Mouse (Mus musculus) intestine, postnatal 0 days (tissue): Measurements from ENCODE around the gene Atxn1. TPM values are rescaled to one million over a fixed set of nuclear protein-coding genes. Genes with fewer than 3 reads are reported as not detected.

Experiments used
- ATAC-seq: fragments of 200-750 bp; cut with Nextera tagmentation; 2 replicates; pipeline ENCODE4 v1.8.0; 2017; ENCODE audit warnings: mild to moderate bottlenecking, moderate TSS enrichment, moderate library complexity
- H3K27ac ChIP-seq: fragments of 300-500 bp; sonication (generic); 2 replicates; pipeline ENCODE4 v1.5.1; 2014; ENCODE audit warnings: mild to moderate bottlenecking, low read depth, low read length, moderate library complexity
- H3K27me3 ChIP-seq: fragments of 300-500 bp; sonication (generic); replicated peaks from 2 replicates; pipeline ENCODE4 v1.6.1; 2014; ENCODE audit warnings: low read length, mixed read lengths; ENCODE audit not compliant: control insufficient read depth, insufficient read depth
- H3K36me3 ChIP-seq: fragments of 300-500 bp; sonication (generic); 2 replicates; pipeline ENCODE4 v1.6.1; 2014; ENCODE audit warnings: mild to moderate bottlenecking, moderate library complexity; ENCODE audit not compliant: control insufficient read depth, insufficient read depth
- H3K4me1 ChIP-seq: fragments of 300-500 bp; sonication (generic); replicated peaks from 2 replicates; pipeline ENCODE4 v1.6.1; 2014; ENCODE audit warnings: antibody characterized with exemption, low read length, mixed read lengths; ENCODE audit not compliant: control insufficient read depth, insufficient read depth
- H3K4me2 ChIP-seq: fragments of 300-500 bp; sonication (generic); replicated peaks from 2 replicates; pipeline ENCODE4 v1.6.1; 2014; ENCODE audit warnings: low read depth, mild to moderate bottlenecking, moderate library complexity
- H3K4me3 ChIP-seq: fragments of 300-500 bp; sonication (generic); 2 replicates; pipeline ENCODE4 v1.5.1; 2014; ENCODE audit warnings: low read depth, low read length
- H3K9ac ChIP-seq: fragments of 300-500 bp; sonication (generic); 2 replicates; pipeline ENCODE4 v1.6.1; 2014; ENCODE audit warnings: mild to moderate bottlenecking, low read depth, low read length
- H3K9me3 ChIP-seq: fragments of 300-500 bp; sonication (generic); 2 replicates; pipeline ENCODE4 v1.6.1; 2016; ENCODE audit warnings: mixed run types; ENCODE audit not compliant: control insufficient read depth
- CTCF ChIP-seq: sonication (generic); IDR thresholded peaks from 2 replicates; pipeline ENCODE4 v1.5.1; 2016; ENCODE audit warnings: low read depth, mild to moderate bottlenecking, control low read depth, antibody characterized with exemption, moderate library complexity
- WGBS: fragments of 180-500 bp; shearing (Covaris S2); extraction: QIAGEN DNeasy Blood & Tissue Kit; methylation state at CpG from one replicate; pipeline ENCODE4 v1.1.7; 2014; 5-methylcytosine and 5-hydroxymethylcytosine counted together
- polyA plus RNA-seq: library from polyadenylated mRNA; unstranded; fragments of >200 nt; fragmentation: Nextera tagmentation; extraction: Ambion mirVana; gene quantifications from 2 replicates; pipeline ENCODE4 v1.2.1, GENCODE M21; 2015

Atxn1 gene
- polyA plus RNA-seq, 1 experiment from 2014 or later, result 6.1 TPM

DNA sequence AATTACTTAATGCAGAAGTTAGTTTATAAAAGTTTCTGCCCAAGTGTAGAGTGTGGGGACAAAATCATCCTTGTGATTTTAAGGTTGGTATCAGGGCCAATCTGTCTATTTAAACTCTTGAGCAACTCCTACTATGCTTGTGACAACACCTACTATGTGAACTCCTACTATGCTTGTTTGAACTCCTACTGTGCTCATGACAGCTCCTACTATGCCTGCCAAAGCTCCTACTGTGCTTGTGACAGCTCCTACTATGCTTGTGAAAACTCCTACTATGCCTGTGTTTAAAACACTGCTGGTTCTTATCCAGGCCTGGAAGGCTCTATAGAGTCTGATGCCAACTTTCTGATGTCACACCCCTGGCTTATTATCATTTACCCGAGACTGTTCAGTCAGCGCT lies 292.2 kb downstream of the Atxn1 start:
- 54% methylated on average over 2 of the region's 2 CpGs for WGBS
- Histone ChIP-seq H3K4me3 (no peak overlapping the region), H3K4me1 (no peaks in the 10 kb centered on the region), H3K27ac (no peak overlapping the region), H3K9me3 (no peaks in the 10 kb centered on the region), H3K4me2 (no peak overlapping the region), H3K36me3 (no peaks in the 10 kb centered on the region), H3K27me3 (no peaks in the 10 kb centered on the region), H3K9ac (no peak overlapping the region)
- TF ChIP-seq CTCF, result no peak
- no peak for ATAC-seq

DNA sequence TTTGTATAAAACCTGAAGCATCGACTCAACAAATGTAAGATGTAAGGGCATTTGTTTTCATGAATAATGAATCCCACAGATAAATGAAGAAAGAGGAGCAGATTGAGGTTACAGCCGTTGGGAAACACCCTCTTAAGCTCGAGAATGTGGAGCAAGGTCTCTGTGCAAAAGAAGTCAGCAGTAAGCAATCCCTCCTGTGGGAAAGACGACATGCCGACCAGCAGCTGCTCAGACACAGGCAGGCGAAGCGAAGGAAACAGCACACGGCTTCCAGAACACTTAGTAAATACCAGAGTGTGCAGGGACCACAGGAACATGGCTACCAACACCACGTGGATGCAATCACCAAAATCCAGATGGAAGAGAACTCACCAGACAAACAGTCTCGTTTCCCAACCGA lies 294.8 kb downstream of the Atxn1 start:
- no peak overlapping the region for H3K27ac ChIP-seq
- no peaks in the 10 kb centered on the region for H3K36me3 ChIP-seq
- WGBS, result 72% methylated on average over 11 of the region's 11 CpGs
- TF ChIP-seq CTCF, result no peak
- H3K27me3 ChIP-seq, result no peaks in the 10 kb centered on the region
- H3K9ac ChIP-seq, result no peak overlapping the region
- no peaks in the 10 kb centered on the region for H3K4me1 ChIP-seq
- no peak for ATAC-seq
- no peaks in the 10 kb centered on the region for H3K9me3 ChIP-seq
- H3K4me2 ChIP-seq, result no peak overlapping the region
- no peak overlapping the region for H3K4me3 ChIP-seq

DNA sequence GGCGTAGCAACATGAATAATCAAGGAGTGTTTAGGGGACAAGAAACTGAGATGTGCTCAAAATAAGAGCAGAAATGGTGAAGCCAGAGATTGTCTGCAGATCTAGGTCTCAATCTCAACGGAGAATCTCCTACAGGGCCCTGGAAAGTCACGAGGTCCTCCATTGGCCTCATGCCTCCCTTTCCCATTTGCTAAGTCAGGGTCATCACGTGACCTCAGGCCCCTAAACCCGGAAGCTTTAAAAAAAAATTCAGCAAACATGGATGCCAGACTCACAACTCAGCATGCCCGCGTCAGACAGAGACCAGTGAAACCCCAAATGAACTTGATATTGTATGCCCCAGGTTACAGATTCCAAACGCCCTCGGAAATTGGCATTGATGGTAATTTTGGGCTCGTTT lies 302.0 kb downstream of the Atxn1 start:
- H3K4me3 ChIP-seq, result no peak overlapping the region
- no peaks in the 10 kb centered on the region for H3K4me1 ChIP-seq
- no peaks in the 10 kb centered on the region for H3K36me3 ChIP-seq
- H3K9ac ChIP-seq, result no peak overlapping the region
- H3K27ac ChIP-seq, result no peak overlapping the region
- WGBS, result 89% methylated on average over 10 of the region's 10 CpGs
- no peaks in the 10 kb centered on the region for H3K27me3 ChIP-seq
- no peak for ATAC-seq
- no peak overlapping the region for H3K4me2 ChIP-seq
- H3K9me3 ChIP-seq, result no peaks in the 10 kb centered on the region
- TF ChIP-seq CTCF, result no peak

- Histone ChIP-seq H3K9me3 (no peaks in the 10 kb centered on the region), H3K27ac (no peak overlapping the region), H3K4me3 (no peak overlapping the region), H3K9ac (no peak overlapping the region), H3K4me2 (no peak overlapping the region), H3K27me3 (no peaks in the 10 kb centered on the region), H3K36me3 (no peaks in the 10 kb centered on the region), H3K4me1 (no peaks in the 10 kb centered on the region)
- no peak for ATAC-seq
- 60% methylated on average over 3 of the region's 3 CpGs for WGBS
- TF ChIP-seq CTCF, result no peak
Observed at GRCm38 (mm10) chr13:45662216-45662615, 302.6 kb downstream of the Atxn1 start.

DNA sequence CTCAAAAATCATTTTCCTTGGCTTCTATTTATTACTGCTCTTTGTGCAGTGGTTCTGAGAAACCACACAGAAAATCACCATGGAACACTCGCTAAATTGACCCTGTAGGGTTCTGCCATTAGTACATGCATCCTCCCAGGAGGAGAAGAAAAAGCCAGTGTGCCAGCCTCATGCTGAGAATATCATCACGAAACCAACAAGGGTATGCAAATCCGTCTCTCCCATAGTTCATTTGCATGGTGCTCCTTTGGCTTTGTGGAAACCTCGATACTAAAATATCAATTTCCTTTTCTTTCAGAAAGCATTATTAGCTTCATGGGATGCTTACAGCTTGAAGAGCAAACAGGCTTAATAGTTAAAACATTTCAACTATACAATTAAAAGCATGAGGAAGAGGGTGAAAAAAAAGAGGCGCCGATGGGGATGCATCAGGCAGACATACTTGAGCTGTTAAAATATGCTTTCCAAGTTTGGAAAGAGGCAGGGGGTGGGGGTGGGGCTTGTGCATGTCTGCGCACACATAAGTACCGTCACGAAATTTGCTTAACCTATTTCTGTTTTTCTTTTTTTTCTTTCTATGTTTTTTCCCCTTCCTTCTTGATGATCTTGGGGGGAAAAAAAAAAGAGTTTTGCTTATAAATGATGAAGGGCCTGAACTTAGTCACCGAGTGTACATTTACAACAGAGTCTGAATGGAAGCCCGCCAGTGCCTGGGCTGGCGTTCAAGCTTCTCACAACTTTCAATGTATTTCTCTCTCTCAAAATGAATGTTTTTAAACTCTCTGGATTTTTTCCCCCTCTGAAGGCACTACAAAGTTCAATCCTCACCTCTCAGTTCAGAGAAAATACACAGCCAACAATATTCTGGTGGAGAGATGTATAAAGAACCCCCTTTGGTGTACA lies 303.3 kb downstream of the Atxn1 start:
- no peaks in the 10 kb centered on the region for H3K36me3 ChIP-seq
- no peaks in the 10 kb centered on the region for H3K27me3 ChIP-seq
- no peak for TF ChIP-seq CTCF
- no peak overlapping the region for H3K27ac ChIP-seq
- H3K4me2 ChIP-seq, result no peak overlapping the region
- no peaks in the 10 kb centered on the region for H3K4me1 ChIP-seq
- WGBS, result 68% methylated on average over 12 of the region's 12 CpGs
- ATAC-seq, result no peak
- no peaks in the 10 kb centered on the region for H3K9me3 ChIP-seq
- H3K4me3 ChIP-seq, result no peak overlapping the region
- H3K9ac ChIP-seq, result no peak overlapping the region

DNA sequence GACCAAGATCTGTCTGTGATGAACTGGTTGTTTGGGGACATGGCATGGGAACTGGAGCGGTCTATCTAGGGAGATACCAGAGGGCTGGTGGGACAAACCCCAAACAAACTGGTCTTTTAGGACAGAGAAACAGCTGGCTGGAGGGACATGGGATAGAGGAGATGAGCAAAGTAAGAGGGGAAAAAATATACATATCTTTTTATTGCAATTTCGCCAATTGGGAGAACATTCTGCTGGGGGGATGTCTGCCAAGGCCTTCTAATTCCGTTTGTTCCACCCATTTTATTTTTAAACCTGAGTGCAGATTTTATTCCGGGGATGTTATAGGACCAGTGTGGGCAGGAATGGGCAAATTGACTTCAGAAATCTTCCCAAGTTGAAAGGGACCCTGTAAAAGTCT lies 305.0 kb downstream of the Atxn1 start:
- no peak overlapping the region for H3K9ac ChIP-seq
- H3K36me3 ChIP-seq, result no peaks in the 10 kb centered on the region
- no peak overlapping the region for H3K4me2 ChIP-seq
- WGBS, result 76% methylated on average over 4 of the region's 4 CpGs
- H3K9me3 ChIP-seq, result no peaks in the 10 kb centered on the region
- TF ChIP-seq CTCF, result no peak
- no peak overlapping the region for H3K4me3 ChIP-seq
- H3K4me1 ChIP-seq, result no peaks in the 10 kb centered on the region
- no peaks in the 10 kb centered on the region for H3K27me3 ChIP-seq
- H3K27ac ChIP-seq, result no peak overlapping the region
- ATAC-seq, result no peak
